Mouse (Mus musculus) spleen, adult 2 months (tissue): Measurements from ENCODE around the gene Jph2. TPM values are rescaled to one million over a fixed set of nuclear protein-coding genes. Genes with fewer than 3 reads are reported as not detected.

Experiments
- DNase-seq, 2 experiments: peaks; one replicate each; pipeline versions ENCODE4 v3.0.0 to v3.0.0-alpha.2; 2012 to 2021; ENCODE audit warnings: low spot score in 2 of 2, low read depth in 1 of 2
- H3K27ac ChIP-seq: fragments of 200-500 bp; 2 replicates; pipeline ENCODE4 v1.5.1; 2012; ENCODE audit warnings: low read length, inconsistent platforms; ENCODE audit not compliant: insufficient read depth
- H3K27me3 ChIP-seq: fragments of 200-500 bp; 2 replicates; pipeline ENCODE4 v1.6.1; 2012; ENCODE audit warnings: mild to moderate bottlenecking, moderate library complexity, low read length, inconsistent platforms; ENCODE audit not compliant: control insufficient read depth, insufficient read depth
- H3K36me3 ChIP-seq: fragments of 200-500 bp; 2 replicates; pipeline ENCODE4 v1.6.1; 2012; ENCODE audit warnings: mild to moderate bottlenecking, low read length, inconsistent platforms; ENCODE audit not compliant: control insufficient read depth, insufficient read depth
- H3K4me1 ChIP-seq: fragments of 200-500 bp; 2 replicates; pipeline ENCODE4 v1.6.1; 2011; ENCODE audit warnings: inconsistent platforms; ENCODE audit not compliant: control insufficient read depth, insufficient read depth, insufficient read length
- H3K4me3 ChIP-seq: fragments of 200-500 bp; 2 replicates; pipeline ENCODE4 v1.5.1; 2011; ENCODE audit warnings: mild to moderate bottlenecking, inconsistent platforms; ENCODE audit not compliant: insufficient read depth, insufficient read length; ENCODE audit errors: extremely low read depth
- CTCF ChIP-seq: fragments of 200-500 bp; IDR thresholded peaks from 2 replicates; pipeline ENCODE4 v1.5.1; 2011; ENCODE audit warnings: mild to moderate bottlenecking, inconsistent platforms; ENCODE audit not compliant: insufficient read depth, insufficient read length, insufficient replicate concordance; ENCODE audit errors: extremely low read depth
- POLR2A ChIP-seq: fragments of 200-500 bp; IDR thresholded peaks from 2 replicates; pipeline ENCODE4 v1.6.1; 2011; ENCODE audit warnings: low read depth, low read length, inconsistent platforms
- WGBS: fragments of 180-500 bp; shearing (Covaris S2); methylation state at CpG from one replicate; pipeline ENCODE4 v1.1.7; 2018; 5-methylcytosine and 5-hydroxymethylcytosine counted together
- polyA plus RNA-seq: library from polyadenylated mRNA; depleted of rRNA; stranded (reverse); fragments of >200 nt; gene quantifications from 2 replicates; pipeline ENCODE4 v1.2.3, GENCODE M21; 2012; rRNA removed

Gene Jph2
- polyA plus RNA-seq, 1 experiment: 2.9 TPM

DNA sequence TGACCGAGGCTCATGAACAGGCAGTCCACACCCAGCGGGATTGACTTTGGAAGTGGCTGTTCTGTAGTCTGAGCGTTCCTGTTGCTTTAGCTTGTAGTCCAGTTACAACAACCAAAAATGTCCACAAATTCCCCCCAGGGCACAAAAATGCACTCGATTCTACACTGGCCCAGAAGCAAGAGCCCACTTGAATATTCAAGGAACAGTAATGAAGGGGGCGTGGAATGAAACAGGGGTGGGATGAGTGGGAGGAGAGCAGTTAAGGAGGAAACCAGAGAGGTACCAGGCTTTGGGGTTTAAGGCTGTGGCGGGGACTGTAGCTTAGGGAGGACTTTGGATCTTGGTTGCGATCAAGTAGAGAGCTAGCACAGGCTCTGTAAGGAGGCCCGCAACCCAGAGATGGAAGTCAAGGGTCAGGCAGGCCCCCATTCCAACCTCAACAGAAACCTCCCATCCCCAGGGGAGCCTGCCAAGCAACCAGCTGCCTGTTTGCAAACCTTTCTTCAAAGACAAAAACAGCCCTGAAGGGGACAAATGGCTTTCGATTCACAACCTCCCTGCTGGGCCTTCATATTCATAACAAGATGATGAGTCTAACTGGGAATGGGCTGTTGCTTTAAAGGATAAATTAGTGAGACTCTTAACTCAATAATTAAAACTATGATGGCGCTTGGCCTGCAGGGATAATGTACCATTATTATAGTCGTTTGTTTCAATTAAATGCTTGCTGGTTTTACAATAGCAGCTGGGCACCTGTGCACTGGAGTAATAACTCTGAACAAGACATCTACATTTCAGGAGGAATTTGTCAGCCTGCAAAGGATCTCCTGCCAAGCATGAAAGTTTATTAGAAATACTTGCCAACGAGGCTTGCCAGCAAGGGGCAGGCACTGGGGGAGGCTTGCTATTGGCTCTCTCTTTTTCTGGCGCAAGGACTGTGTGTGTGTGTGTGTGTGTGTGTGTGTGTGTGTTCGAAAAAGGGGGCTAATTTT is 97.4 kb downstream of the Jph2 start:
- no peak overlapping the region for H3K27ac ChIP-seq
- H3K27me3 ChIP-seq: no peaks in the 10 kb centered on the region
- TF ChIP-seq POLR2A (no peak), CTCF (no peak)
- no peaks in the 10 kb centered on the region for H3K36me3 ChIP-seq
- no peak for DNase-seq
- 68% methylated on average over 14 of the region's 14 CpGs for WGBS
- H3K4me3 ChIP-seq: no peak overlapping the region
- H3K4me1 ChIP-seq: no peaks in the 10 kb centered on the region

DNA sequence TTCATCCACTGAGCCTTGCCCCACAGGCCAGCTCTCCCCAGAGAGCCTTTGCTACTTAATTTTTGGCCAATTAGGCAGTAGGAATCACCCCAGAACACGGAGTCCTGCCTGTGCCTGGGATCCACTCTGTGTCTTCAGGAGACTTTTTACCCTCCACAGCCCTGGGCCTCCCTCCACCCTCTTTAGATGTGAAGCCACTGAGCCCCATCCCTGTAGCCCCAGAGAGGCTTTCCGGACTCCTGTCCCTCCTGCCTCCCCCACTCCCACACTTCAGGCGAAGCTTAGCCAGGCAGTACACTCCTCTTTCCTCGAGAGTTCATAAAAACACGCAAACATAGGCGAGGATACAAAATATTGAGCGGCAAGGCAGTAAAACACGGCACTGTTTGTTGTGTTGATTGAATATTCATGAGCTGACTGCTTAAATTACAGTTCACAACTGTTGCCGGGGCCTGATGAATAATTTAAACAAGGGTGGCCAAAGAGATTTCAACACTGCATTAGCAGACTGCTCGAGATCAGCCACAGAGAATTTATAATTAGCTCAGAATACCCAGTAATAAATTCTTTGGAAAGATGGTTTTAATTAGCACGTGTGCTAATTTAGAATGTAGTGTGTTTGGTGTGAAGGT is 100.7 kb downstream of the Jph2 start:
- H3K27me3 ChIP-seq: no peaks in the 10 kb centered on the region
- no peak overlapping the region for H3K4me3 ChIP-seq
- no peaks in the 10 kb centered on the region for H3K36me3 ChIP-seq
- 81% methylated on average over 11 of the region's 11 CpGs for WGBS
- TF ChIP-seq CTCF (no peak), POLR2A (no peak)
- H3K4me1 ChIP-seq: no peaks in the 10 kb centered on the region
- H3K27ac ChIP-seq: no peak overlapping the region
- DNase-seq: no peak

DNA sequence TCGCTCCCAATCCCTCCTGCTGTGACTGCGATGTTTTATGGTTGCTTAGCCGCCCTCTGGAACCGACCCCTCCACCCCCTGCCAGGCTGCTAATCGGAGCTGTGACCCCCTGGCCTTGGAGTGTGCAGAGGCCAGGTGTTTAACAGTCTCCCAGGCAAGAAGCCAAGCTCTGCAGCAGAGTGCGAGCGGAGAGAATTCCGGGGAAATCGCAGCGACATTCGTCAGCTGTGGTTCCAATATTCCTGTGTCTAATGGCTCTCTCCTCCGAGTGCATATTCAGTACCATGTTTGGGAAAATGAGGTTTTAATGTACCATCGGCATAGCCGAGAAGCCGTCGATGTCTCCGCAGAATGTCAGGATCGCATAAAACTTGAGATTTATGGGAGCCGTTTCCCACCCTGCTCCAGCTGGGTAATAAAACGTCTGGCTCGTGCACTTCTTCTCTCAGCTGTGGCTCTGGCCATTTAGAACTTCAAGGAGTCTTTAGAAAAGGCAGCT is 108.9 kb downstream of the Jph2 start:
- no peak for DNase-seq
- Histone ChIP-seq H3K27me3 (no peaks in the 10 kb centered on the region), H3K4me1 (no peaks in the 10 kb centered on the region), H3K36me3 (no peaks in the 10 kb centered on the region), H3K4me3 (no peak overlapping the region), H3K27ac (no peak overlapping the region)
- 20% methylated on average over 21 of the region's 21 CpGs for WGBS
- TF ChIP-seq CTCF (no peak), POLR2A (no peak)

Other genes starting within 250 kb of the Jph2 start
- 12.1 and 16.6 TPM in 2 replicates for gene Tox2, start 194.9 kb downstream of the Jph2 start, polyA plus RNA-seq
- 8.3 and 9.0 TPM in 2 replicates for gene Oser1, start 26.7 kb upstream of the Jph2 start, polyA plus RNA-seq
- gene Gdap1l1, start 40.5 kb upstream of the Jph2 start, polyA plus RNA-seq: 0.14 and 0.19 TPM in 2 replicates
- gene Fitm2, start 74.6 kb upstream of the Jph2 start, polyA plus RNA-seq: 3.7 and 4.1 TPM in 2 replicates
- gene R3hdml, start 94.3 kb upstream of the Jph2 start, polyA plus RNA-seq: not detected in 2 replicates
- gene Hnf4a, start 108.8 kb upstream of the Jph2 start, polyA plus RNA-seq: 0.22 and 0.59 TPM in 2 replicates
- gene Ttpal, start 204.3 kb upstream of the Jph2 start, polyA plus RNA-seq: 57.9 and 67.7 TPM in 2 replicates
- gene Serinc3, start 247.1 kb upstream of the Jph2 start, polyA plus RNA-seq: 400 and 443 TPM in 2 replicates